Mouse (Mus musculus) kidney, adult 18-20 months (tissue): ENCODE data around the gene Ncs1.
A peak's percentile ranks its signal among the peaks of the same experiment; 100 is the strongest.

Source experiments
- DNase-seq: peaks from one replicate; pipeline ENCODE4 v3.0.0; 2021

Gene Ncs1

DNA sequence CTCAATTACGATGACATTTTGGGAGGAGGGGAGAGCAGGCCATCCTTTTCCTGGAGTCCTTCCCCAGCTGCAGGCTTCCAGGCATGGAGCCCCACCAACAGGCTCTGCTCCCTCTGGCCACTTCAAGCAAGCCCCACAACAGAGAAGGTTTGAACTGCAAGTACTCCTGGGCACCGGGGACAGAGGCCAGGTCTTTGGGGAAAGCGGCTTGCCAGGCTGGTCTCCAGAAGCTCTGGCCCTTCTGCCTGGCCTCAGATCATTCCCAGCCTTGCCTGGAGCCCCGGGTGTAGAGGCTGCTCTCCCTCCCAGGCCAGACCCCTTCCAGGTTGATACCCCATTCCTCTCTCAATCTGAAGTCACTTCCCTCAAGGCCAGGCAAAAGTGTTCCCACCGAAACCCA is 572 bp upstream of the Ncs1 start:
- no peak for DNase-seq

DNA sequence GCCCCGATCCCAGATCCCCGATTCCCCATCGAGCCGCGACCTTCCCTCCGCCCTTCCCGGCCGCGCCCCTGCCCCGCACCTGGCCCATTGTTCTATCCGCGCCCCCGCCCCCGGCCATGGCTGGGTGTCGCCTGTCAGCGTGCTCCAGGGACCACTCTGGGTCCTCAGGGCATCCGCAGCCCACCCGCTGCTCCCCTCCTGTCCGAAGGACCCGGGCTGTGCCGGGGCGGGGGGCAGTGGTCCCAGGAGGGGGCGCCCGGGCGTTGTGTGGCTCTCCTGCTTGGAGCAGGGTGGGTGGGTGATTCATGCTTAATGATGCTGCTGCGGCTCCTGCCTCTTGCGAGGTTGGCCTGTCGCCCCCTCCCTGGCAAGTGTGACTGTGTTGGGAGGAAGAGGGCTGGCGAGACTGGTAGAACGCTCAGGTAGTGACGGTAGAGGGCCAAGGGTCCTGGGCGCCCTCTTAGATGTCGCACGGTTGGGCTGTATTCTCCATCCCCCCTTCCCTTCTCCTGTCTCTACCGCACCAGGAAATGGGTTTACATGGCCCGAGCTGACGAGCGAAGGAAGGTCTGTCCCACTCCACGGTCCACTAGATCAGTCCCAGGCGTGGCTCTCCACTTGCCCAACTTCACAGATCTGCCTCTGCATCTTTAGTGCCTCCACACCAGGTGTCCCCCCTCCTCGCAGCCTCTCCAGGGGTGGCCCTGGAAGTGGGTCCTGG is 788 bp downstream of the Ncs1 start:
- DNase-seq, result no peak

DNA sequence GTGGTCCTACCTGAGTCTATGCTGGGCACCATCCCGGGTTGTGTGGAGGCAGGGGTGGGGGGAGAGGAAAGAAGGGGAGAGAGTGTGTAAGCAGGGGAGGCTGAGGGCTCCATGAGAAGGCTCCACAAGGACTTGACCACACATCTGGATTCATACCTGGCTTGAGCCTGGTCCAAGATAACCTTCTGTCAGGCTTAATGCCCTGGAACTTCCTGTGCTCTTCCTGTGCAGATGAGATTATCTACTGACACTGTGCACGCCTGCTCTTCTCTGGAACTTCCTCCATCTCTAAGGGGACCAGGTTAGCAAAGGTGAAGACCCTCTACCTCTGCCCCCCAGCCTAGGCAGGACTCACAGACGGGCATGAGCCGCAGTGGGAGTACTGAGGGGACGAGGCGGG is 3.2 kb downstream of the Ncs1 start:
- DNase-seq, result no peak

DNA sequence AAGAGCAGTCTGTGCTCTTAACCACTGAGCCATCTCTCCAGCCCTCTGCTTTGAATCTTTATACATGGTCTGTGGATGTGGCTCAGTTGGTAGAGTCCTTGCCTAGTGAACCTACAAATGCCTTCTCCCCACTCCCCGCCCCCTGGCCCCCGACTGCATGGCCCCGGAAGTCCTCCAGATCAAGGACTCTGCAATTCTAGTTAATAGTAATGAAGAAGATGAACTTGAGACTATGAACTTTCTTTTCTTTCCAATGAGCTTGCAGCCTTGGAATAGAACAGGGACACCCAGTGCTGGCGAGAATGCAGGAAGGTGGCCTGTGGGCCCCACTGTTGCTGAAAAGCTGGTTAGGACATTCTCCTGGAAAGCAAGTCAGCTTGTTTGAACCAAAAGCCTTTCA is 6.5 kb downstream of the Ncs1 start:
- DNase-seq, result peak; percentile 58

DNA sequence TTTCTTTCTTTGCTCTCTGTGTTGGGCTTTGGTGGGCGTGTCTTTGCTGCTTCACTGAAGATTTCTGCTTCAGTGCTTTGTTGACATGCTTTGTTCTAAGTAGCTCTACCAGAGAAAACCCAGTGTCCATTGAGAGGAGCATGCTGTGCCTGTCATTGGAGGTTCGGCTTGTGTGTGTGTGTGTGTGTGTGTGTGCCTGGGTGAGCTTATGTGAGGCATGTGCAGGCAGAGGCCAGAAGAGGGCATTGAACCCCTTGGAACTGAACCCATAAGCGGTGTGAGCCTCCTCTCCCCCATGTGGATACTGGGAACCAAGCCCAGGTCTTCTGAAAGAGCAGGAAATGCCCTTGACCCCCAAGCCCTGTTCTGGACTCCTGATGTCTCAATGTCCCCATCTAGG is 7.8 kb downstream of the Ncs1 start:
- peak; percentile 21 for DNase-seq

DNA sequence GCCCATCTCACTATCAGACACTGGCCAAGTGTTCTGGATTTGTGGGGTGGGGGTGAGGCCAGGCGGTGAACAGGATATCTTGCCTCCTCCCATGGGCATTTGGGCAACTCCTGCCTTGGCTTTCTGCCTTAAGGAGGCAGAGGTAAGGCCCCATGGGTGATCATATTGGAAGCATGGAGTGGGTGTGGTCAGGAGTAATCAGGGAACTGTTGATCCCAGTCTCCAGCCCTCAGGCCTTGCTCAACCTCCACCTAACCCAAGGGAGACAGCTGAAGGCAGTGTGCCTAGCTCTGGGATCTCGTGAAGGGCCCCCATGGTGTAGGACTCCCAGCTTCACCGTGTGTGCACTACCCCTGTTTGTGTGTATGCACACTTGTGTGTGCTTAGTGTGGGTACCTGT is 9.2 kb downstream of the Ncs1 start:
- no peak for DNase-seq

DNA sequence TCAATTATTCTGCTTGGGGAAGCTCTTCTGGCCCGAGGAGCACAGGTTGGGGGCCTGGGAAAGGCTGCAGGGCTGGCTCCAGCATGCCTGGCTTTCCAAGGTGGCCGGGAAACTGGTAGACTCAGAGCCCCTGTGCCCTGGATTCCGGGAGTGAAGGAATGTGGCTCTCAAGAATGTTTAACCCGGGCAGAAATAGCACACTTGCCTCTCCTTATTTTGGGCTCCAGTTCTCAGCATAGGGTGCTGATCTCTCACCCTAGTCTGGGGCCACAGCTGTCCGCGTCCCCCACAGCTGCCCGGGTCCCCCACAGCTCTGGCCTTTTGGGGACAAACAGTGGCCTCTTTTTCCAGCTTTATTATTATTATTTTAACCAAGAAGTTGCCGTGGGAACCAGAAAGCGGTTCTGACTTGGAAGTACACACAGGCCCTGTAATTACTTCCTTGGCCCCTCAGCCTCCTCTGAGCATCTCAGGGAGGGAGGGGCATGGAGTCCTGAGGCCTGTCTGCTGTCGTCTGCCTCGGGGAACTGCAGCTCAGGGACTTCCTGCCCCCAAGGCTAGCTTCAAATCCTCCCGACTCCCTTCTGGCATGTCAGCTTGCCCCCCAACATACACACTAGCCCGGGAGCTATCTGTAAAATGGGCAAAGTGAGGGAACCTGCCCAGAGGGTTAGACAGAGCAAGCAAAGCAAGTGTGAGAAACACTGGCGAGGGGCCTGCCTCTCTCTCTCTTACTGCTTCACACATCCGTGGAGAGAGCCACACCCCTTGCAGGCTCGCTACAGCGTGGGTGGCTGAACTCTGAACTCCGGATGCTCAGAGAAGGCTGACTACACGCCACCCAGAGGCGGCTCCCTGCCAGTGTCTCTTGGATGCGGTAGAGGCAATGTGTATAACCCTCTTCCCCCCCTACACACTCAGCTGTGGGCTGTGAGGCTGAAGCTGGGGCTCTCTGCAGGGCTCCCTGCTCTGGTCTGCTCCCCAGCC is 10.6 kb downstream of the Ncs1 start:
- DNase-seq, result peak; percentile 68

DNA sequence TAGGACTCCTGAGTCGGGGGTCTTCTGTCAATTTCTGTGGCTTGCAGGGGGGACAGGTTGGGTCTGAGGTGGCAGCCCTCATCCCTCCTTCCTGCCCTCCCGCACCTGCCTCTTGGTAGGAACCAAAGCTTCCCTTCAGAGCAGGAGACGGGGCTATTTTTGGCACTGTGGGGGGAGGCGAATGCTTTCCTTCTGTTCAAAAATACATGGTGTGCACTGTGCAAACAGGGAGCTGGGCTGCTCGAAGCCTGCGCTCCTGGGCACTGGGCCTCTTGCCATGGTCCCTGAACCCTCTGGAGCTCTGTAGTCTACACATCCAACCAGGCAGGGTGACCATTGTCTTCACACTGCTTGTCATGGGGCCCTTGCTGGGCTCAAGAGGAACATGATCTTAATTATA is 11.5 kb downstream of the Ncs1 start:
- no peak for DNase-seq

DNA sequence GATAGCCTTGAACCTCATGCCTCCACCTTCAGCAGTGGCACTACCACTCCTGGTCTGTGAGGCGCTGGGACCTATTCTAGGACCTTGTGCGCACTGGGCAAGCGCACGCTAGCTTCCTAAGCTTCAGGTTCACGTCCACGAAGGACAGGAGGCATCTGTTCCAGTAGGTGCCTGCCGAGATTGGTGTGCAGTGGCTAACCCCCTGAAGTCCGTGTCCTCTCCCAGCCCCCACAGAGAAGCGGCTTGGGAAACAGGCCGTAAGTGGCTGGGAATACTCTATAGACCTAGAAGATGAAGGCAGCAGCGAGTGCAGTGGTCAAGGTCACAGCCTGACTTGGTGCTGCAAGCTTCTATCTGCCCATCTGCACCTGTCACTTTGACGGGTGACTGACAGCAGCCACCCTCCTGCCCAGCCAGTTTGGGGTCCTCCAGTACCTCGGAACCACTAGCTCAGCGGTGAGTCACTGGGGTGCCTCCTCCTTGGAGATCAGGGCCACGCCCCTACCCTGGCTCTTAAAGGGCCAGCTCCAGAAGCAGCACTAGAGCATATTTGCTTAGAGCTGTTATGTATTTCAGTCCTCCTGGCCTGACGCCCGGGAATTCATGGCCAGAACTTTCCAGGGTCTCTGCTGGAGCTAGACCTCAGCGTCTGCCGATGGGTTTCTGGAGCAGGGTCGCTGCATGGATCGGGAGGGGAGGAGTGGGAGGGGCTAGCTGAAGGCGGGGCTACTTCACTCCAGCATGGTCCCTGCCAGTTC is 13.2 kb downstream of the Ncs1 start:
- peak; percentile 86 for DNase-seq

DNA sequence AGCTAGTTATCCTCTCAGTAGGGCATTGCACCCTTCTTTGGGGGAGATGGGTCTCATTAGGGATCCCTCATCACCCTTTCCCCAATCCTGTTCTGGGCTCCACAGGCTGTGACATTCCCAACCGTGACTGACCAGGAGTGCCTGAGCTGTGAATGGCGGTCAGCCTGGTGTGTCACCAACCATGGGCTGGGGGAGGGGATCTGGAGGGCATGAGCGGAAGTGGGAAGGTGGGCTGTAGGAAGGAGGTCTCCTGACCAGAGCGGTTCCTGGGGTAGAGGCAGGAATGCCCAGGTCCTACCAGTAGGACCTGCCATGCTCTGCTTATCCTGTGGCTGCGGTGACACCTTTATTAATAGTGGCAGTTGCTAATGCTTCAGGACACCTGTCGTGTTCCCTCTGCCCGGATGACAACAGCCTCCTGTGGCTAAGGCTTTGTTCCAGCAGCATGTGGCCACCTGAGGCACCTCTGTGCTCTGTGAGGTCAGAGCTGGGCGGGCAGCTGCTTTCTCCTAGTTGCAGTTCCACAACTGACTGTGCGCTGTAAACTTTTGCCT is 13.8 kb downstream of the Ncs1 start:
- DNase-seq, result no peak

DNA sequence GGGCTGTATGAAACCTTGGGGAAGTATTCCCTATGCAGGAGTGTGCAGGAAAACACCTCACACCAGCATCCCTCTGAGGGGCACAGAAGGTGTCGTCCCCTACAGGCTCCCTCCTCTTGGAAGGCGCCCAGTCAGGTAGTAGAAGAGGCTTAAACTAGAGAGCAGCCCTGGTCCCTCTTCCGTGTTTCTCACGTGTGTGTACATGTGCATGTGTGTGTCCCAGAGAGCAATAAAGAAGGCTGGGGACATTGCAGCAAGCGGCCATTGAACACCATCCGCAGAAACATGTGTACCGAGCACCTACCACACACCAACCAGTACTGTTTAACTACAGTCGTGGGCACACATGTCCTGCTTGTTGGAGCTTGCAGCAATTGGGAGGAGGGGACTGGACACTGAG is 14.9 kb downstream of the Ncs1 start:
- no peak for DNase-seq

DNA sequence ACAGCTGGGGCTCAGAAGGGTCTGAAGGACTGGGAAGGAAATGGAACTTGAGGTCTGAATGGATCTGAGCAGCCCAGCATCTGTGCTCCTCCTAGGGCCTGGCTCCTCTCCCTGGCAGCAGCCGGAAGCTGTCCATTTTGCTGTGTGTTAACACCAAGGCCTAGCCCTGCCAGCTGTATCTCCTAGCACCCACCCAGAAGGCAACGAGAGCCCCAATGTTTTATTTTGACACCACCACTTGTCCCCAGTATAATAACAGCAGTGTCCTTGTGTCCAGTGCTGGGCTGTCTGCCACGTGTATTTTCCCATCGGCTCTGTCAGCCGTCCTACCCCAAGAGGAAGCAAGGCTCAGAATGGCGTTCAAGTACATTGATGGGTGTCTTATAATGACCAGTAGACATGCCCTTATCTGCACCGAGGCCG is 17.4 kb downstream of the Ncs1 start:
- no peak for DNase-seq

DNA sequence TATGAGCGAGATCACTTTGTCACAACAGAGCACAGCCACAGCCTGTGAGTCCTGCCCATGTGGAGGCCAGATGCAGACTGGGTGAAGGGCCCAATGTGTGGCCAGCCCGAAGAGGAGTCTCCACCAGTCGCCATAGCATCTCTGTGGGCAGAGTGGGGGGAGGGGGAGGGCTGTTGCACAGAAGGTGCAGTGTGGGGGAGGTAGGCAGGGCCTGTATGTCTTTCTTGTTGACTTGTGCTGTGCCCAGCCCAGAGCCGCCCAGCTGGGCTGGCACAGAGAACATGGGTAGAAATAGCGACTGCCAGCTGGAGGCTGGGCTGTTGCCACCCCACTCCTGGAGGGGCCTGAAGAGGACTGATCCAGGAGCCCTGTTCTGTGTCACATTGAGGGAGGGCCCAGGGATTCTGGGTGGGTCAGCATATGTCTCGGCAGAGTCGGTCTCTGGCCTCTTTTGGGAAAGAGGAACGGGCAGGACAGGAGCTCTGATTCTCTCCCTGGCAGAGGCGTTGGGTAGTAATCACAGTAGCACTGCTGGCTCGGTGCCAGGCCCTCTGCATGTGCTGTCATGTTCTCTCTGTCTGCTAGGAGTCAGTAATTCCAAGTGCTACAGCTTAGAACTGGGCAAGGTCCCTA is 18.2 kb downstream of the Ncs1 start:
- peak; percentile 58 for DNase-seq

DNA sequence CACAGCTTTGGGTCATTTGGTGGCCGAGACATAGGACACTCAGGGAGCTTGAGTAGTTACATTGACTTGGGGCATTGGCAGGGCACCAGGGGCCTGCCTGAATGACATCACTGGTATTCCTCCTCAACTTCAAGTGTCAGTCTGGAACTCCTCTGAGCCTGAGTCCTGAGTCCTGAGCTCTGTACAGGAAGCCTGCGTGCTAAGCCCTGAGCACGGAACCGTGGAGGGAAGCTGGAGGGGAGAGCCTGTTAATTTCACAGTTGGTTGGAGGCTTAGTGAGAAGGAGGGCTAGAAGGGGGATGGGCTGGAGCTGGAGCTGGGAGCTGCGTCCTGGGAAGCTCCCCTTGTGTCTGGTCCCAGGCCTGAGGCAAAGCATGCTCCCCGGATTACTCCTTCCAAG is 21.8 kb downstream of the Ncs1 start:
- DNase-seq, result no peak

DNA sequence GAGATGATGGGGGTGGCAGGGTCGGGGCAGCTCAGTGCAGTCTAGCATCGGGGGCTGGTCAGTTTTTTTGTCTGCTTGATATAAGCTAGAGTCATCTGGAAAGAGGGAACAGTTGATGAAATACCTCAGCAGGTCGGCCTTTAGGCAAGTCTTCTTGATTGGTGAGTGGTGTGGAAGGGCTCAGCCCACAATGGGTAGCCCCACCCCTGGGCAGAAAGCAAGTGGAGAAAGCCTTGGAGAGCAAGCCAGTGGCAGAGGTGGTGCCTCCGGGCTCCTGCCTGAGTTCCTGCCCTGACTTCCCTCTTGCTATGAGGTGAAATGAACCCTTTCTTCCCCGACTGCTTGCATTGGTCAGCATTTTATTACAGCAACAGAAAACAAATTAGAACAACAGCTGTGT is 23.0 kb downstream of the Ncs1 start:
- no peak for DNase-seq

DNA sequence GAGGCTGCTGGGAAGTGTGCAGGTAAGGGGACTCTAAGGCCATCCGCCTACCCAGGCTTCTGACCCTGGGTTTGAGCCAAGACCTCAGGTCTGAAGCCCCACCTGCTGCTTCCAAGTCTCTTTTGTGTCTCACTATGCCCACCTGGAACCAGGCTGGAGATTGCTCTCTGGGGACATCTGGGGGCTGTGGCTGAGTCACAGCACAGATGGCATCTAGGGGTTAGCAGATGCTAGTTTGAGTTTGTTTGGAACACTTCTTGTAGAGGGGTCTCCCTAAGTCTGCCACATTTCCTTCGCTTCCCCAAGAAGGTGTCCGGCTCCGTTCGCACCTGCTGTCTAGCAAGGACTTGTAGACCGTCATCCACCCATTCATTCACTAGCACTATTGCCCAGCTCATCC is 23.6 kb downstream of the Ncs1 start:
- no peak for DNase-seq

DNA sequence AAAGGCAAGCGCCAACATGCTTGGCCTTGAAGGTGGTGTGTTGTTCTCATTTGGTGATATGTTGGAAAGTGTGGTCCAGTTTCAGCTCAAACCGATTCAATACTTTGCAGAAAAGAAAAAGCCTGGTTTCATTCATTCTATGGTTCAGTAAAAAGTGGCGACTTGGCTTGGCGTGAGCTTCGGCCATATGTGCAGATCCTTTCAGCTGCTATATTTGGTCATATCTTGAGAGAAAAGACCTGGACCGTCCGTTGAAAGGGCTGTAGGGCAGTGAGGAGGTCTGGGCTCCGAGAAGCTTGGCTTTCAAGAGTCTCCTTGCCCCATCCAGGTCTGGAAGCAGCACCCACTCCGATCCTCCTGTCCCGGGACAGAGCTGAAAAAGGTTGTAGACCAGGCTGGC is 24.2 kb downstream of the Ncs1 start:
- no peak for DNase-seq

DNA sequence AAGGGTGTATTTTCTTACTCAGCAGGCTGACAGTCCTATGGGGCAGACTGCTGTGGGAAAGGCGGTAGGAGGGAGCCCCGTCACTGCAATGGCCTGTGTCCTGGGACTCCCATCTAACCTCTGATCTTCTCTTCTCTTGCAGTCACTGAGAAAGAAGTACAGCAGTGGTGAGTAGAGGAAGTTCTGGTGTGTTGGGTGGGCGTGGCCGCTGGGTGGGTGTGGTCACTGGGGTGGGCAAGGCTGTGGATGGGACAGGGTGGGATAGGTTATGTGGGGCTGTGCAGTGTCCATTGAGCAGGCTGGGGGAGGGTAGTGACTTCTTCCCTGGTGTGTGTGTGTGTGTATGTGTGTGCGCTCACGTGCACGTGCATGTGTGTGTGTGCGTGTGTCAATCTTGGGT is 24.8 kb downstream of the Ncs1 start:
- no peak for DNase-seq

DNA sequence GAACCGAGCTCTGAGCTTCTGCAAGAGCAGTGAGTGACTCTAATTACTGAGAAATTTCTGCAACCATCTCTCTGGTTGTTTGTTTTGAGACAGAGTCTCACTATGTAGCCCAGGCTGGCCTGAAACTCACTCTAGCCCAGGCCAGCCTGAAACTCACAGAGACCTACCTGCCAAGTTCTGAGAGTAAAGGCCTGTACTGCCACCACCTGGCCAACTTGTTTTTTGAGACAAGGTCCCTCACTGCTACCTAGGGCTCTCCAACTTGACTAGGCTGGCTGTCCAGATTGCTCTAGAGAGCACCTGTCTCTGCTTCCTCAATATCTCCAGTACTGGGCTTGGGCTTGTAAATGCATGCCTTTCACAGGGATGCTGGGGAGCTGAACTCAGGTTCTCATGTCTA is 25.4 kb downstream of the Ncs1 start:
- DNase-seq, result no peak

DNA sequence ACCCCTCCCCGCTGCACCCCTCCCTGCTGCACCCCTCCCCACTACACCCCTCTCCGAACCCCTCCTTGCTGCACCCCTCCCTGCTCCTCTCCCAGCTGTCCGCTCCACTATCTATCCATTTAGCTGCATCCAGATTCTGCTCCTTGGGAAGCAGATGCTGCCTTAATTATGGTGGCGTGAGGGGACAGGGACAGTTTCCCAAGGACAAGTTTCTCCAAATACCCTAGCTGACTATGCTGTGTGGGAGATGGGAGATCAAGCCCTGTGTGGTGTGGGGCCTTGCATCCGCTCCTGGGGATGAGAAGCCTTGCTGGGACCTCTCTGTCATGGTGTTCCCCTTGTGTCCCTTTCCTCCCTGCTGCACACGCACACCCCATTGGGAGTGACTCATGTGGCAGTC is 29.4 kb downstream of the Ncs1 start:
- DNase-seq, result no peak

DNA sequence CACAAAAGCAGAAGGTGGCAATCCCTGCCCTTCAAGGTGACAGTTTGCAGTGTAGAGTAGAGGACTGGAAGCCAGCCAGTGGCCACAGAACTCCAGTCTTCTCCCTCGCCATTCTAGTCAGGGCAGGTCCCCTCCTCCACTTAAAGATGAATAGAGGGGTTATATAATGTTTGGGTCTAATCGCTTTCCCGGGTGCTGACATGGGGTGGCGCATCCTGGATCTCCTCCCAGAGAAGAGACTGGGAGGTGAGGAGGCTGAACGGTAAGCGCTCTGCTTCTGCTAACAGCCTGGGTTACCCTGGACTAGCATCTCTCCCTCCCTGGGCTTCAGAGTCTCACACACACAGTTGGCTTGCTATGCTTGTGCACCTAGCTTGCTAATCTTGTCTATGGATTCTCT is 32.2 kb downstream of the Ncs1 start:
- DNase-seq, result no peak

DNA sequence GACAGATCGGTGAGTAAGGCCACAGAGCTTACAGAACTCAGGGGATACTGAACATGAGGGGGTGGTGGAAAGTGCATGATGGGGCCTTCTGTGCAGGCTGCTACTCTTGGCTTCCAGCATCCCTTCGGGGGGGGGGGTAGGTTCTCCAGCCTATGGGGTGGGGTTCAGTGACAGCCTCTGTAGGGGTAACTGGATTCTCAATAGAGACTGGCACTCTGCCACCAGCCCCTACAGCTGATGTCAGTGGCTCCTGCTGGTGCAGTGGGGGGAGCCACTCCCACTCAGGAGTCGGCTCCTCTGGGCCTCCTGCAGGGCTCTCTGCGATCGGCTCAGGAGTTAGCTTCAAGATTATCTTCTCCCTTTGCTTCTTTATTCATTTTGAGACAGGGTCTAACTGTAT is 32.9 kb downstream of the Ncs1 start:
- DNase-seq, result no peak

DNA sequence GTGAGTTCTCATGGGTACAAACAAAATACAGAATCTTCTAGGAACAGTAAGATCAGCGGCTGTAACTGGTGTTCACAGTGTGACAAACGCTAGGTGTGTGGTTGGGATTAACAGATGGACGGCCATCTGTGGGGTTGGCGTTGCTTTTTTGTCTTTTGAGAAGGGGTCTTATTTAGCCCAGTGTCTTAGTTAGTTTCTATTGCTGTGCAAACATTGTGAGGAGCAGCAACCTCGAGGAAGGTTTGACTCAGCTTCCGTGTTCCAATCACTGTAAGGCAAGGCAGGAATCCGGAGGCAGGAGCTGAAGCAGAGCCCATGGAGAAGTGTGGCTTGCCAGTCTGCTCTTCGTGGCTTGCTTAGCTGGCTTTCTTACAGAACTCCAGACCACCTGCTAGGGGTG is 35.5 kb downstream of the Ncs1 start:
- DNase-seq, result no peak
